Mouse (Mus musculus): ENCODE results near the gene Sf3a3. TPM values are rescaled to one million over a fixed set of nuclear protein-coding genes. Genes with fewer than 3 reads are reported as not detected.

The Sf3a3 gene
- total RNA-seq, 2 experiments from 2014 or later: 18.1 to 18.2 TPM

- DNase-seq: no peak
- intact Hi-C loops (cut with DNase I): no loop called here
Observed at GRCm38 (mm10) chr4:124768963-124769591, 54.5 kb downstream of the Sf3a3 start.

GRCm38 (mm10) chr4:124770624-124771023 lies 56.0 kb downstream of the Sf3a3 start:
- intact Hi-C loops (cut with DNase I): no loop called here
- DNase-seq: no peak

- no peak for DNase-seq
- intact Hi-C loops (cut with DNase I): no loop called here
Observed at GRCm38 (mm10) chr4:124772125-124772524, 57.5 kb downstream of the Sf3a3 start.

GRCm38 (mm10) chr4:124773449-124773848 lies 58.9 kb downstream of the Sf3a3 start:
- intact Hi-C loops (cut with DNase I): no loop called here

DNA sequence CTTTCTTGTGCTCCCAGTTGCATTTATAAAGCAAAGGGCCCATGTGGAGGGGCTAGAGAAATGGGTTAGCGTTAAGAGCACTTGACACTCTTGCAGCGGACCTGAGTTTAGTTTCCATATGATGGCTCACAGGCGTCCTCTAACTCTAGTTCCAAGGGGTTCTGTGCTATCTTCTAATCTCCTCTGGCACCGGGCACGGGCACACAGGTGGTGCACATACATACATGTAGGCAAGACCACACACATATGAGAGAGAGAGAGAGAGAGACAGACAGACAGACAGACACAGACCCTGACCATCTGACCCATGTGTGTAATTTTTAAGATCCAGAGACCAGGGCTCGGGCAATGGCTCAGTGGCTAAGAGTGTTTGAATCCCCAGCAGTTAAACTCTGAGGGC lies 59.4 kb downstream of the Sf3a3 start:
- intact Hi-C loops (cut with DNase I): no loop called here

More at GRCm38 (mm10) chr4:124773449-124773848, 58.9 kb downstream of the Sf3a3 start:
- no peak for DNase-seq

DNA sequence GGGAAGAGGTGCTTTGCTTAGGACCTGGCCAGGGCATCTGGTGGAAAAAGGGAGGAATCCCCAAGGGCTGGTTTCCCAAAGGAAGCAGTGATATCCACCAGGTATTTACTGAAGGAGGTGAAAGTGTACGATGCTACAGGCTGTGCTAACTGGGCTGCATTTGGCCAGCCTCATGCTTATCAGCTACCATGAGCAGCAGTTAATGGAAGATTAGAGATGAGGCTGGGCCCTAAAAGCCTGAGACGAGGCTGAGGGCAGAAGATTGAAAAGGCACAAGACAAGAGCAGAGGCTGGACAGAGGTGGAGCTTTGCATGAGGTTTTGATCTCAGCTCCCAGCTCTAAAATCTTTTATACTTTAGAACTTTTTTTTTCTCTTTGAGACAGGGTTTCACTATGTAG lies 59.9 kb downstream of the Sf3a3 start:
- intact Hi-C loops (cut with DNase I): no loop called here
- DNase-seq: no peak

More for the DNA sequence above, 59.4 kb downstream of the Sf3a3 start:
- DNase-seq: no peak

DNA sequence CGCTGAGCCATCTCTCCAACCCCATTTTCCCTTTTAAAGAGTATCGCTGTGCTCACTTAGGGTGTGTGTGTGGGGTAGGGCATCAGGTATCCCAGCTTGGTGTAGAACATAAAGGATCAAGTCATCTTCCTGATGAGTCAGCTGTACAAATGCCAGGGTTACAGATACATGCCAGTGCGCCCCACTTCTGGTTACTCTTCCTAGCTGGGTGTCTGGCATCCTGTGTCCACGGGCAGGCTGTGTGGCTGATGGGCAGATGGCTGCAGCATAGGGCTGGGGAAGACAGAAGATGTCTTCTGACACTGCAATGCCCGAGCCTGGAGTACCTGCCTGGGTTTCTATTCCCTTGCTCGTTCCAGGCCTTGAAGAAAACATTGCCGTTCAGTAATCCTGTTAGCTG lies 66.8 kb downstream of the Sf3a3 start:
- no peak for DNase-seq
- intact Hi-C loops (cut with DNase I): no loop called here

Small RNA genes within 50 kb of the gene (microRNA-seq; reads per million reads assigned to microRNA genes)
- gene Gm24721 (ENCODE audit: borderline number of aligned reads in 2 of 2) (0 reads per million in 2 experiments), gene Mir697 (ENCODE audit: borderline number of aligned reads in 2 of 2) (0 reads per million in 2 experiments), gene Mir698 (ENCODE audit: borderline number of aligned reads in 2 of 2) (0 reads per million in 2 experiments)

Other genes with a start within 250 kb of the Sf3a3 start
- gene 3100002H09Rik, start 104.0 kb upstream of the Sf3a3 start, total RNA-seq (2021): not detected
- under 1 TPM; 0.11 to 0.16 TPM for gene Pou3f1, start 58.0 kb upstream of the Sf3a3 start, total RNA-seq (2021)
- gene Utp11, start 21.2 kb upstream of the Sf3a3 start, total RNA-seq (2021): 10 to 100 TPM; 12.1 to 14.0 TPM
- 10 to 100 TPM; 12.9 to 13.7 TPM for gene Fhl3, start 14.1 kb upstream of the Sf3a3 start, total RNA-seq (2021)
- 10 to 100 TPM in 1 of 2 experiments, 1 to 10 TPM in 1; 8.6 to 11.7 TPM for gene Inpp5b, start 27.1 kb downstream of the Sf3a3 start, total RNA-seq (2021)
- 10 to 100 TPM; 14.8 to 14.9 TPM for gene Mtf1, start 87.3 kb downstream of the Sf3a3 start, total RNA-seq (2021)
- 10 to 100 TPM; 17.8 to 22.2 TPM for gene Yrdc, start 135.9 kb downstream of the Sf3a3 start, total RNA-seq (2021)
- 10 to 100 TPM; 22.1 to 22.7 TPM for gene 1110065P20Rik, start 136.4 kb downstream of the Sf3a3 start, total RNA-seq (2021)
- under 1 TPM; 0.14 to 0.22 TPM for gene Maneal, start 147.4 kb downstream of the Sf3a3 start, total RNA-seq (2021)
- gene Epha10, start 166.1 kb downstream of the Sf3a3 start, total RNA-seq (2021): not detected
- gene 9930104L06Rik, start 222.3 kb downstream of the Sf3a3 start, total RNA-seq (2021): 1 to 10 TPM; 6.6 to 9.1 TPM
- gene Cdca8, start 224.5 kb downstream of the Sf3a3 start, total RNA-seq (2021): 1 to 10 TPM; 1.5 TPM

Data from heart, postnatal 36 days (tissue).